Mouse (Mus musculus): ENCODE results near the gene Gm10447. TPM values are rescaled to one million over a fixed set of nuclear protein-coding genes. Genes with fewer than 3 reads are reported as not detected.

Gm10447 gene
- polyA plus RNA-seq, 1 experiment = 0.10 TPM

- DNase-seq (ENCODE audit: extremely low spot score in 1 of 2, low spot score in 1 of 2) = peak in 1 of 2 experiments; percentile 40
Measured at GRCm38 (mm10) chr11:53411738-53412137, 45.2 kb downstream of the Gm10447 start.

Other genes starting within 250 kb of the Gm10447 start
- gene Hspa4, start 156.7 kb downstream of the Gm10447 start, polyA plus RNA-seq (2012; rRNA removed) = 82.5 and 92.5 TPM in 2 replicates
- gene Zcchc10, start 132.4 kb downstream of the Gm10447 start, polyA plus RNA-seq (2012; rRNA removed) = 10.9 and 11.0 TPM in 2 replicates
- gene Aff4, start 106.3 kb downstream of the Gm10447 start, polyA plus RNA-seq (2012; rRNA removed) = 42.9 and 48.5 TPM in 2 replicates
- gene Leap2, start 33.9 kb downstream of the Gm10447 start, polyA plus RNA-seq (2012; rRNA removed) = not detected in 2 replicates
- 372 and 396 TPM in 2 replicates for gene Uqcrq, start 26.3 kb downstream of the Gm10447 start, polyA plus RNA-seq (2012; rRNA removed)
- gene Gdf9, start 26.1 kb downstream of the Gm10447 start, polyA plus RNA-seq (2012; rRNA removed) = 1.8 and 1.9 TPM in 2 replicates
- gene Shroom1, start 95 bp upstream of the Gm10447 start, polyA plus RNA-seq (2012; rRNA removed) = 7.4 and 8.1 TPM in 2 replicates
- not detected in 2 replicates for gene Gm9837, start 13.4 kb upstream of the Gm10447 start, polyA plus RNA-seq (2012; rRNA removed)
- 0.42 and 0.46 TPM in 2 replicates for gene Gm9945, start 23.1 kb upstream of the Gm10447 start, polyA plus RNA-seq (2012; rRNA removed)
- gene Sowaha, start 23.2 kb upstream of the Gm10447 start, polyA plus RNA-seq (2012; rRNA removed) = 42.7 and 43.3 TPM in 2 replicates
- gene Sept8, start 62.1 kb upstream of the Gm10447 start, polyA plus RNA-seq (2012; rRNA removed) = 271 and 280 TPM in 2 replicates
- 97.5 and 104 TPM in 2 replicates for gene Kif3a, start 110.3 kb upstream of the Gm10447 start, polyA plus RNA-seq (2012; rRNA removed)
- gene Il4, start 161.6 kb upstream of the Gm10447 start, polyA plus RNA-seq (2012; rRNA removed) = not detected in 2 replicates
- not detected in 2 replicates for gene Il13, start 177.6 kb upstream of the Gm10447 start, polyA plus RNA-seq (2012; rRNA removed)

Measured in frontal cortex, adult 2 months (tissue).